Comparison of ENCODE assay signal across 9 mouse cellular contexts in genomic region chr3:55114313-55115065, GRCm38 (mm10). TPM values are rescaled to one million over a fixed set of nuclear protein-coding genes. Genes with fewer than 3 reads are reported as not detected.
DNase-seq lines count a peak whose midpoint lies in the region; ATAC-seq and TF ChIP-seq lines count a peak whose summit lies in the region.
"Had no signal": no experiment of that assay in that cellular context is flagged by ENCODE, and none has a peak within 500 bp of the region (broad histone marks: within the 10 kb centered on the region; RNA-seq: fewer than 3 reads in every experiment).

No protein-coding gene starts in this region.

- H3K36me3 ChIP-seq in MEL (ENCODE audit: control insufficient read depth in 1 of 2, insufficient read depth in 2 of 2, low read length in 2 of 2), result peaks cover 4 to 9% of the 10 kb centered on the region in 2 experiments; a peak in 3 of 4 replicates

- H3K4me1 ChIP-seq in MEL (ENCODE audit: control insufficient read depth in 1 of 2, insufficient read depth in 2 of 2, low read length in 2 of 2), result peaks cover 2 to 4% of the 10 kb centered on the region in 2 experiments; a peak in 2 of 4 replicates
- H3K4me1 ChIP-seq in embryonic fibroblast, embryonic 13.5 days (ENCODE audit: control insufficient read depth, insufficient read depth, low read length), result peaks cover 7% of the 10 kb centered on the region

- H3K9me3 ChIP-seq in MEL (replicated peaks; ENCODE audit: insufficient read depth, low read length), result no peaks in the 10 kb centered on the region

- no peak overlapping the region for H3K27ac ChIP-seq in MEL (ENCODE audit: control insufficient read depth, low read depth, low read length)
- peak overlapping the region; percentile 90 for H3K27ac ChIP-seq in embryonic fibroblast, embryonic 13.5 days (ENCODE audit: insufficient read depth, low read length)

- intact Hi-C loops in heart, postnatal 25 days (cut with DNase I), result loop anchor here (5.0 kb wide), 1 partner anchor 307 kb away; the partner anchor contains the start of gene Rfxap

- ATAC-seq in frontal cortex, adult (ENCODE audit: low TSS enrichment), result no peak

- no peak for TF ChIP-seq POLR2A in MEL (IDR thresholded peaks at IDR 0.05; ENCODE audit: control insufficient read depth in 1 of 2, insufficient read depth in 1 of 2, low read depth in 1 of 2, low read length in 2 of 2, poor library complexity in 1 of 2)
- no peak for TF ChIP-seq POLR2A in embryonic fibroblast, embryonic 13.5 days (IDR thresholded peaks at IDR 0.05; ENCODE audit: low read depth, low read length)

- H3K79me2 ChIP-seq in MEL (ENCODE audit: control insufficient read depth, insufficient read depth, low read length, poor library complexity), result peaks cover 20% of the 10 kb centered on the region

- H3K27me3 ChIP-seq in MEL (ENCODE audit: control insufficient read depth in 1 of 2, insufficient read depth in 2 of 2, low read length in 2 of 2), result no peaks in the 10 kb centered on the region

- no peak overlapping the region for H3K9ac ChIP-seq in MEL (ENCODE audit: control insufficient read depth, low read depth, low read length, poor library complexity, severe bottlenecking)

- TF ChIP-seq CTCF in MEL (IDR thresholded peaks at IDR 0.05 in 2 of 3, conservative IDR thresholded peaks at IDR 0.05 in 1 of 3; ENCODE audit: control insufficient read depth in 1 of 3, insufficient read depth in 1 of 3, low read depth in 2 of 3, low read length in 3 of 3, poor library complexity in 1 of 3, severe bottlenecking in 1 of 3), result no peak
- TF ChIP-seq CTCF in embryonic fibroblast, embryonic 13.5 days (IDR thresholded peaks at IDR 0.05; ENCODE audit: borderline replicate concordance, insufficient read depth, low read length), result no peak

- no peak for TF ChIP-seq RAD21 in MEL (IDR thresholded peaks at IDR 0.05; ENCODE audit: low read depth, low read length)

- no peak overlapping the region for H3K4me3 ChIP-seq in MEL (ENCODE audit: control insufficient read depth in 1 of 2, insufficient read depth in 1 of 2, low read depth in 2 of 2, low read length in 2 of 2)
- H3K4me3 ChIP-seq in embryonic fibroblast, embryonic 13.5 days (ENCODE audit: insufficient read depth, low read length), result no peak overlapping the region

- peak; percentile 94 for DNase-seq in heart, adult 11 months
- no peak for DNase-seq in heart, postnatal 25 days (ENCODE audit: low spot score)
- DNase-seq in MEL (ENCODE audit: low read depth, low spot score), result no peak
- DNase-seq in kidney, postnatal 10 days, result peak; percentile 22
- no peak for DNase-seq in B cell, adult 2 months
- DNase-seq in frontal cortex, postnatal 36 days (ENCODE audit: low spot score in 2 of 2), result no peak
- DNase-seq: thymus, adult 2 months had no signal

- TF ChIP-seq EP300 in MEL (IDR thresholded peaks at IDR 0.05; ENCODE audit: low read depth in 1 of 2, low read length in 2 of 2), result no peak

TF ChIP-seq in MEL, 35 proteins besides CTCF, POLR2A, EP300 and RAD21:
- TF ChIP-seq ETS1 (IDR thresholded peaks at IDR 0.05; ENCODE audit: low read depth, low read length), result no peak
- no peak for TF ChIP-seq MYC (IDR thresholded peaks at IDR 0.05; ENCODE audit: low read depth, low read length)
- 0 out of 2 replicates have a peak, but pooled peaks have one; percentile 36 for TF ChIP-seq ZNF384 (IDR thresholded peaks at IDR 0.05; ENCODE audit: low read depth, low read length)
- no peak for TF ChIP-seq POLR2AphosphoS5 (IDR thresholded peaks at IDR 0.05; ENCODE audit: borderline replicate concordance, low read depth, low read length)
- no peak for TF ChIP-seq ZKSCAN1 (IDR thresholded peaks at IDR 0.05; ENCODE audit: low read depth, low read length)
- TF ChIP-seq USF1 (IDR thresholded peaks at IDR 0.05; ENCODE audit: low read depth, low read length), result no peak

RNA-seq across cellular contexts. Expression of gene Spg20, which starts 2.6 kb away (rescaled TPM):
- total RNA-seq in heart, postnatal 25 days (2021), result 10 to 100 TPM; 33.4 to 42.2 TPM
- total RNA-seq in MEL (2012; rRNA removed), result 17.9 and 18.5 TPM in 2 replicates
- 10 to 100 TPM in 1 of 2 experiments, not detected in 1; 23.3 TPM for polyA plus RNA-seq in MEL (2012; ENCODE audit: insufficient read depth in 1 of 2, insufficient read length in 2 of 2, low read depth in 1 of 2, low replicate concordance in 2 of 2, missing spikeins in 1 of 2)
- 63.0 and 70.3 TPM in 2 replicates for polyA plus RNA-seq in embryonic fibroblast, embryonic 13.5 days (2011; ENCODE audit: insufficient read length, low read depth, missing spikeins)

RNA-seq across cellular contexts. Expression of gene Ccdc169, which starts 22.6 kb away (rescaled TPM):
- total RNA-seq in heart, postnatal 25 days (2021), result under 1 TPM in 1 of 2 experiments, not detected in 1; 0.13 TPM
- total RNA-seq in MEL (2012; rRNA removed), result 0.19 TPM in 1 of 2 replicates, not detected in the other
- not detected for polyA plus RNA-seq in MEL (2012; ENCODE audit: insufficient read depth in 1 of 2, insufficient read length in 2 of 2, low read depth in 1 of 2, low replicate concordance in 2 of 2, missing spikeins in 1 of 2)
- polyA plus RNA-seq in embryonic fibroblast, embryonic 13.5 days (2011; ENCODE audit: insufficient read length, low read depth, missing spikeins), result 0.17 and 0.35 TPM in 2 replicates
- polyA plus RNA-seq: thymus, adult 2 months had no signal

RNA-seq across cellular contexts. Expression of gene Ccna1, which starts 59.2 kb away (rescaled TPM):
- not detected for total RNA-seq in heart, postnatal 25 days (2021)
- not detected in 2 replicates for total RNA-seq in MEL (2012; rRNA removed)
- not detected for polyA plus RNA-seq in MEL (2012; ENCODE audit: insufficient read depth in 1 of 2, insufficient read length in 2 of 2, low read depth in 1 of 2, low replicate concordance in 2 of 2, missing spikeins in 1 of 2)
- 0.70 TPM in 1 of 2 replicates, not detected in the other for polyA plus RNA-seq in embryonic fibroblast, embryonic 13.5 days (2011; ENCODE audit: insufficient read length, low read depth, missing spikeins)

Comparison
In these comparisons a context has a peak if more than half of its experiments do, and no peak if none do; other contexts are left out.
1. DNase-seq: peak in heart, adult 11 months (single experiment) and kidney, postnatal 10 days (single experiment); none in heart, postnatal 25 days (single experiment), MEL (single experiment), B cell, adult 2 months (0 of 2) and frontal cortex, postnatal 36 days (0 of 2).